Mouse (Mus musculus) C2C12 (cell line): ENCODE measurements around the gene Adgra3.

Experiments used
- CTCF ChIP-seq: IDR thresholded peaks from one replicate; pipeline ENCODE4 v1.5.1; 2011; ENCODE audit not compliant: control insufficient read depth, insufficient read depth, insufficient read length
- MYOG ChIP-seq: IDR thresholded peaks from one replicate; pipeline ENCODE4 v1.6.1; 2011; ENCODE audit not compliant: control insufficient read depth, insufficient read length; ENCODE audit errors: extremely low read depth

GRCm38 (mm10) chr5:50059586-50059985 is 780 bp upstream of the Adgra3 start:
- no peak for TF ChIP-seq CTCF
- no peak for TF ChIP-seq MYOG
